Mouse (Mus musculus): ENCODE data around the gene Exoc7. TPM values are rescaled to one million over a fixed set of nuclear protein-coding genes. Genes with fewer than 3 reads are reported as not detected.

Exoc7 gene
- total RNA-seq, 2 experiments from 2014 or later = 80.2 to 88.5 TPM

DNA sequence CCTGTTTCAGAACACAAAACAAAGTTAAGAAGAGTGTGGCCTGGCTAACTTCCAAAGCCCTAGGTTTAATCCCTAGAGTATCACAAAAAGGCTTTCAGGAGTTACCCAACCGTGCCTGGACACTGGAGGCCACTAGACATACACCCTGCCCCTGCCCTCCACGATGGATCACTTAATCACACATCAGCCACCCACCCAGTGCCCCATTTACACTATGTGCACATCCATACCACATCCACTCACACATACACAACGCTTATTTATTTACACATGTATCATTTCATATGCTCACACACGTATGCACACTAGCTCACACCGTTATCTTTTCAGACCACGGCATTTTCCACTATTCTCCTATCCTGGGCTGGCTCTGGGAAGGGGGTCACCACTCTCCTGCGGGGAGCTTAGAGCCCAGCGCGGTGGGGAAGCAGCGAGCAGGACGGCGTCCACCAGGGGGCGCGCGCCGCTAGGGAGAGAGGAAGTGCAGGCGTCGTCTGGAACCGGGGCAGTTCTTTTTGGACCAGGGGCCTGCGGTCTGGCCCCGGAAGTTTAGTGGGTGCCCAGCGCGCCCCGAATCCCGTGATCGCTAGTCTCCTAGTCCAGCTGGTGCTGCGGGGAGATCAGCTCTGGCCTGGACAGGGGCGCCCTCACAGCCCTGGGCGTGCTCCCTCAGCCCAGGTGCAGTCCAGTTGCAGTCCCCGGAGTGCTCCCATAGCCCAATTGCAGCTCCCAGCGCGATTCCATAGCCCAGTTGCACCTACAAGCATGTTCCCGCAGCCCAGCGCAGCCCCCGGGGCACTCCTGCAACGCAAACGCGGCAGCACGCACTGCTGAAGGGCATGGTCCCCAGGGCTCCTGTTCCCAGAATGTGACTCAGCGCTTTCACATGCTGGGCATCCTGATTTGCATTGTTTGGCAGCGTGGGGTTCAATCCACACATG is 12.0 kb upstream of the Exoc7 start:
- peak; percentile 80 to 90 for DNase-seq (ENCODE audit: low spot score in 2 of 2)

DNA sequence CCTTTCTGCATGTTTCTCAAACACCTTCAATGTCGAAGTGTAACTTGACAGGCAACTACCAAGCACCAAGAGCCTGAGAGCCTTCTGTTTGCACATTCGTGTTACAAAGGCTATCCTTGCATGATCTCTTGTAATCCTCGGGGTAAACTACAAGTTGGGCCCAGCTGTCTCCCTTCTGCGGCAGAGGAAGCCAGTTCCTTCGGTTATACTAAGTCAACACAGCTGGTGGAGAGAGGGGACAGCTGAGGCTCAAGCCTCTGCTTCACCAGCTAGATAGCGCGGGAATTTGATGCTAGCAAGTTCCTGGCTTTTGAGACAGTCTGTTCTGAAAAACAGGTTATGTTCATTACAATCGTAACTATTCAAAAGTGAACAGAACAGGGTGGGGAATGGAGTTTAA is 5.3 kb upstream of the Exoc7 start:
- no peak for DNase-seq (ENCODE audit: low spot score in 2 of 2)

GRCm38 (mm10) chr11:116311169-116311568 is 4.1 kb upstream of the Exoc7 start:
- DNase-seq (ENCODE audit: low spot score in 2 of 2) = no peak

- DNase-seq (ENCODE audit: low spot score in 2 of 2) = no peak
Observed at GRCm38 (mm10) chr11:116309601-116310000, 2.6 kb upstream of the Exoc7 start.

GRCm38 (mm10) chr11:116307762-116308531 is 914 bp upstream of the Exoc7 start:
- no peak for DNase-seq (ENCODE audit: low spot score in 2 of 2)

DNA sequence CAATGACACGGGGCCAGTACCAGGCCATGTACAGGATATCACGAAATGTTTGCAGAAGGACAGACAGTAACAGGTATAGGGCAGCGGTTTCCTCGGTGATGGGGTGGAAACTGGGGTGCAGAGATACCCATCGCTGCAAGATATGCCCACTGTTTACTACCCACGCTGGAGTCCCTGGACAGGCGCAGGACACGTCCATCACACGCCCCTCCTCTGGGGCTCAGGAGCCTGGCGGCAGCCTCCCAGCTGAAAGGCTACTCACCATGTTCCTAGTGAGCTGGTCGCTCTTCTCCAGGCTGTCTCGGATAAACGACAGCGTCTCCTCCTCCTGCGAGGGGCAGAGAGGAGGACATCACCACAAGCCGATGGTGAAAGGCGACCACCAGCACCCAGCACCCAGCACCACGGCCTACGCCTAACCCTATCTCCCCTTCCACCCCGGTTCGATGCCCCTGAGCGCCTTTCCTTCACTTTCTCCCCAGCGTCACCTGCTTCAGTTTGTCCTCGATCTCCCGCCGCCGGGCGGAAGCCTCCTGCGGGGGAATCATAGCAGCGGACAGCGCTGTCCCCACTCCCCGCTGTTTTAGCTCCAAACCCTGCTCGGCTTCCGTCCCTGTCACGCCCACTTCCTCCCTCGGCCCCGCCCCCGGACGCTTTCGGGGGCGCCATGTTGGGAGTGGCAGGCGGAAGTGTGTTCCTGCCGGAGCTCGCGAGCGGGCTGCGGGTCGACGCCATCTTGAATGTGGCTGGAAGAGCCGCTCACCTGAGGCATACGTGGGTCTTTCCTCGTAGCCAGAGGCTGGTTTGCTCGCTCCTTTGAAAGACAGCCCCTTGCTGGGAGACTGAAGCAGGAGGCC is 679 bp downstream of the Exoc7 start:
- DNase-seq (ENCODE audit: low spot score in 2 of 2) = peak; percentile 86 to 90

DNA sequence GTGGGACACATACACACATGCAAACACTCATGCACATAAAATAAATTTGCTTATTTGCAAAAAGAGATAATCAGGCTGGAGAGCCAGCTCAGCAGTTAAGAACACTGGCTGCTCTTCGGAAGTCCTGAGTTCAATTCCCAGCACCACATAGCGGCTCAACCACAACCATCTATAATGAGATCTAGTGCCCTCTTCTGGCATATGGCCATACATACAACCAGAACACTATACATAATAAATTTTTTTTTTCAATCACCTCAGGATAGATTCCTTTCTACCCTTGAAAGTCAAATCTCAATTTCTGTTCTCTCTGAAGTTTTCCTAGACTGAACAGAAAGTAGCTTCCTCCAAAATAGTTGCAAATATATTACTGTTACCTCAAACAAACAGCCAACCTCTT is 1.6 kb downstream of the Exoc7 start:
- no peak for DNase-seq (ENCODE audit: low spot score in 2 of 2)

GRCm38 (mm10) chr11:116298621-116299020 is 8.4 kb downstream of the Exoc7 start:
- DNase-seq (ENCODE audit: low spot score in 2 of 2) = no peak

DNA sequence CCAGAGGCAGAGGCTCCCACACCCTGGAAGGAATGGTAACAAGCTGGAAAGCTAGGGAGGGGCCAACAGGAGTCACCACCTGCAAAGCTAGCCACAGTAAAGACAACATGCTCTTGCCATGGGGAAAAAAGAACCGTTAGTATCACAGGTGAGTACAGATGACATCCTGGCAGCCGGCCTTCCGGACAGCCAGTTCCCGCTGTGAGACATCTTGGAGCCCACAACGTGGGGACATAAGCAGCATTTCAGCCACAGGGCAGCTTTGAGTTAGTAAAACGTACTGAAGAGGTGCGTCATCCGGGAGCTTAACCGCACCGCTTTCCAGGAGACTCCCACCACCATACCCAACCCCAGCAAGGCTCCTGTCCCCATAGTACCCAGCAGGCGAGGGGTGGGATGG is 8.8 kb downstream of the Exoc7 start:
- no peak for DNase-seq (ENCODE audit: low spot score in 2 of 2)

DNA sequence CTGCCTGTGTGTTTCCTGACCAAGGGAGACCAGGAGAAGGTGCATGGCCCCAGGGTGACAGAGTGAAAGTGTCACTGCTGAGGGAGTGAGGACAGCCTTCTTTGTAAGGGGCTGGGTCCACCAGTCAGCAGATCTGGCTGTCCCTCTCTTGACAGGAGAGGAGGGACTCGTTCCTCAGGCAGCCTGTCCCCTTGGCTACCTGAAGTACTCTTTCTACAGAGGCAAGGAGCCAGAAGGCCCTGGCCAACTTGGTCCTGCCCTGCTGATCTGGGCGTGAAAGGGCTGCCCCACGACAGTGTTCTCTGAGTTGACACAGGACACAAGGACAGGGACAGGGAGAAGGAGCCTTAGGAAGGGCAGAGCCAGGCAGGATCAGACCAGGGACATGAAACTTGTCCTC is 10.0 kb downstream of the Exoc7 start:
- no peak for DNase-seq (ENCODE audit: low spot score in 2 of 2)

- no peak for DNase-seq (ENCODE audit: low spot score in 2 of 2)
Observed at GRCm38 (mm10) chr11:116296191-116296734, 10.8 kb downstream of the Exoc7 start.

DNA sequence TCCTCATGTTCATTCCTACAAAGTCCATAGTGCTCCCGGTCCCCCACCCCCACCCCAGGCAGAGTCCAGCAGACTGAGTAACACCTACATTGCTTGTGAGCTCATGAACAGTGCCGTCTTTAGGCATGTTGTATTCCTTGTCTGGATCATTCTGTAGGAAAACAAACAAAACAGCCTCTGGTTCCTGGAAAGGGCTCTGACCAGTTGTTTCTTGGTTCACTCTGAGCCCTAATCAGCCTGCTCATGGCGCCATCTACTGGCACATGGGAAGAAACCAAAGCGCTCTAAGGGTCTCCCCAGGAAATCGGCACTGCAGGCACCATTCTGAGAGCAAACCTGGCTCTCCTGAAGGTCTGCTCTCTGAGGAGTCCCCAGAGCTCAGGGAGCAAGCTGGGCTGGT is 12.7 kb downstream of the Exoc7 start:
- peak in 1 of 2 experiments; percentile 35 for DNase-seq (ENCODE audit: low spot score in 2 of 2)

DNA sequence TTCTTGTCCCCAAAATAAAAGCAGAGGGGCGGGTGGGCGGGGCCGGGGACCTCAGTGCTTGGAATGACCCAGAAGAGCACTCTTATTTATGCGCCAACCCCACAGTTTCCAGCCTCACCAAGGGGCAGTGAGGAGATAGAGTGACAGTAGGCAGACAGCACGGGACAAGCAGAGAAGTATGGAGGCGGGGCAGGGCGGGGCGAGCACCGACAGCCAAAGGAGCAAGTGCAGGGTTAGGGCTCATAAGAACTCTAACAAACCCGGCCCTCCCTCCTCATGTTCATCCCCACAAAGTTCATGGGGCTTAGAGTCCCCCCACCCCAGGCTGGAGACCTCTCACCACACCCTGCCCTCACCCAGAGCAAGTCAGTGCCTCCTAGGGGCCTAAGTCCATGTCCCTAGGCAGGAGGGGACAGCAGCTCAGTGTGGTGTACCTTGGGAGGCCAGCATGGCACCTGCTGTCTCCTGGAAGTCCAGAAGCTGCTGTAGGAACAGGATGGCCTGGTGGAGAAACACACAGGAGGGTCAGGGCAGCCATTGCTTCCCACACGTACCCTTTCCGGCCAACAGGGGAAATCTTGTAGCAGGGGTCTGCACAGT is 13.4 kb downstream of the Exoc7 start:
- DNase-seq (ENCODE audit: low spot score in 2 of 2) = no peak

DNA sequence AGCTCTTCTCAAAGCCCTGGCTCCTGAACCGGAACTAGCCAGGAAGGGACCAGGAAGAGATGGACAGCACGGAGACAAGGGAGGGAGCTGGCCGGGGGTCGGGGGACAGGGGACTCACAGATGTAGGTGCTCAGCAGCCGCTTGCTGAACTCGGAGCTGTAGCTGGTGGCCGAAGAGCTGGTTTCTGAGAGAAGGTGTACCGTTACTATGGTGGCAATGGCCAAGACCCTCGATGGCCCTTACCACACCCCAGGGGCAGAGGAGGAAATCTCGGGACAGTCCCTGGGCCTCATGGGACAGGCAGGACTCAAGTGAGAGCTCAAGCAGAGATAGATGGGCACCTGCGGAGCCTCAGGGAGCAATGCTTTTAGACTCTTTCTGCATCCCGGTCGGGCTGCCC is 14.6 kb downstream of the Exoc7 start:
- DNase-seq (ENCODE audit: low spot score in 2 of 2) = no peak

GRCm38 (mm10) chr11:116290556-116290955 is 16.5 kb downstream of the Exoc7 start:
- no peak for DNase-seq (ENCODE audit: low spot score in 2 of 2)

DNA sequence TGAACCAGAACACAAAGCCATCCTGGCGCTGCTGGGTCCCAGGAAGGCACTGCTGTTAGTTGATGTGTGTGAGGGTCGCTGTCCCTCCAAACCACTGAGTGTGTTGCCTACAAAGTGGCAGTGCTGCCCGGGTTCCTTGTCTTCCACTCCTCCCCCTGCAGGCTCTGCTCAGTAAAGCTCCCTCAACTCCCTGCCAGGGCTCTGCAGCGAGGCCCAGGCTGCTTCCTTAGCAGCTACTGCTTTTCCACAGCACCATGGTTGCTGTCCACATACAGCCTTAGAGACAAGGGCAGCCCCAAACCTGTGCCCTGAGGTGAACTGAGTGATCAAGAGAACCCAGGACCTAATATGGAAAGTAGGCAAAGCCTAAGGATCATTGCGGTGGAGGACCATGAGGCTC is 19.7 kb downstream of the Exoc7 start:
- no peak for DNase-seq (ENCODE audit: low spot score in 2 of 2)

DNA sequence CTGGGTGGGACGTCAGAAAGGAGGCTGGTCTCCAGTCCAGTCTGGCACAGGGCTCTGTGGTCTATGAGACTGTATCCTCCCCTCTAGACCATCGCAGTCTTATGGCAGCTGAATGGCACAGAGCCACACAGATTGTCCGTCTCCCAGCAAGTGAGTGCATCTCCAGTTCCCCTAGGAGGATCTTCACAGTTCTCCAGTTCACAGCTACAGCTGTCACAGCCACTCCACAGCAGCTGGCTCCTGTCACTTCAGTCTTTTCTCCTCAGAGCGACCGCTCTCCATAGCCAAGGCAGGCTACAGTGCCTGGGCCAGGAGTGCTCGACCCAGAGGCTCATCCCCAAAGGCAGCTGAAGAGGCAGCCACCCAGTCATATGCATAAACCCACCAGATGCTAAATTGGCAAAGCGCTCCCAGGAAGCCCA is 21.3 kb downstream of the Exoc7 start:
- DNase-seq (ENCODE audit: low spot score in 2 of 2) = no peak

DNA sequence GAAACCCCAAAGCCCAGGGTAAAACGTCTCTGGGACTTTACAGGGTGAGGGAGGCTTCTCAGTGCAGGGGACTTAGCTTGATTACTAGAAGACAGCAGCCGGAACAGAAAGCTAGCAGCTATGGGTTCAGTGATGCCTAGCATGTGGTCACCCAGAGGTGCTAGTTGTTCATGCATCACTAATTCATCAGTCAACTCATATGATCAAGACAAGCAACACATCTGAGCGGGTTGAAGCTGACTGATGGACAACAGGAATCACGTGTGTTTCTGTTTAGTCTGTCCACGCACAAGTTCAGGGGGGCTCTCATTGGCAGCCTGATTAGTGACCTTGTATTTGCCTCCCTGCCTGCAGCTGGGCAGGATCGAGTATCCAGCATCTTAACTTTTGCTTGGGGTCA is 23.1 kb downstream of the Exoc7 start:
- DNase-seq (ENCODE audit: low spot score in 2 of 2) = no peak

DNA sequence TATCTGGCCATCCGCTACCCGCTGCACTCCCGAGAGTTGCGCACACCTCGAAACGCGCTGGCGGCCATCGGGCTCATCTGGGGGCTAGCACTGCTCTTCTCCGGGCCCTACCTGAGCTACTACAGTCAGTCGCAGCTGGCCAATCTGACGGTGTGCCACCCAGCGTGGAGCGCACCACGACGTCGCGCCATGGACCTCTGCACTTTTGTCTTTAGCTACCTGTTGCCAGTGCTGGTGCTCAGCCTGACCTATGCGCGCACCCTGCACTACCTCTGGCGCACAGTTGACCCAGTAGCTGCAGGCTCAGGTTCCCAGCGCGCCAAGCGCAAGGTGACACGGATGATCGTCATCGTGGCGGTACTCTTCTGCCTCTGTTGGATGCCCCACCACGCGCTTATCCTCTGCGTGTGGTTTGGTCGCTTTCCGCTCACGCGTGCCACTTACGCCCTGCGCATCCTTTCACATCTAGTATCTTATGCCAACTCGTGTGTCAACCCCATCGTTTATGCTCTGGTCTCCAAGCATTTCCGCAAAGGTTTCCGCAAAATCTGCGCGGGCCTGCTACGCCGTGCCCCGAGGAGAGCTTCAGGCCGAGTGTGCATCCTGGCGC is 24.0 kb downstream of the Exoc7 start:
- DNase-seq (ENCODE audit: low spot score in 2 of 2) = no peak

DNA sequence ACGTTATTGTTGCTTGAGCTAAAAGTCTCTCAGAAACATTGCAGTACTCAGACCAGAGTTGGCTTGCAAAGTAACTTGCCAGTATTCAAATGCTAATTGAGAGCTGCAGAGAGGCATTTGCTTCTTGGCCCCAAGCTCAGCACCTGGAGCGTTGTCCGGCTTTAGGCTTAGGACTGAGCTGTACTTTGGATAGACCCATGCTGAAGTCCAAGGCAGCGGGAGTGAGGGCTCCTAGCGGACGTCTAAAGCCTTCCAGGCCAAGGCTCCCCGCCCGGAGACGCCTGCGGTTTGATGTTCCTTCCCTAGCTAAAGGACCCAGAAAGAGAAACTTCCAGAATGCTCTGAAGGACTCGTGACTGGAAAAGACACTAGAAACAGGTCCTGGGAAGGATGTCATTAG is 24.9 kb downstream of the Exoc7 start:
- no peak for DNase-seq (ENCODE audit: low spot score in 2 of 2)

Measured in adrenal gland, postnatal 4 days (tissue).